Mouse (Mus musculus): ENCODE measurements at regions not wholly inside any gene's neighbourhood (a gene's known extent, or its start where the extent isn't known, plus 50 kb on each side); places are given as distances from the start of the nearest gene placed in this dataset.

DNA sequence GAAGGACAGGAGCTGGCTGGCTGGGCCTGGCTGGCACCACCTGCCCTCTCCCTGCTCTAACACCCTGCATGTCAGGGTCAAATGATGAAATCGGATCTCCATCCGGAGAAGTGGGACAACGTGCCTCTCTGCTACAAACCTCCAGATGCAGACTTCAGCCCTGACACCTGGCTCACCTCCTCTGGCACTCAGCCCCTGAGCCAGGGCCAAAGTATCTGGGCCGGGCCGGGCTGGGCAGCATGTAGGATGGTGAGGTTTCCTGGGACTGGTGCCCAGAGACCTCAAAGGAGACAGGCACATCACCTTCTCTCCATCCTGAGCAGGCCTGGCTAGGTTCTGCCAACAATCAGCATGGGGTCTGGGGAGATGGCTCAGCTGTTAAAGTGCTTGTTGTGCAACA, 113.5 kb downstream of the Tfcp2l1 start:
- DNase-seq = peak; percentile 29 to 38
- intact Hi-C loops (cut with DNase I) = no loop called here

DNA sequence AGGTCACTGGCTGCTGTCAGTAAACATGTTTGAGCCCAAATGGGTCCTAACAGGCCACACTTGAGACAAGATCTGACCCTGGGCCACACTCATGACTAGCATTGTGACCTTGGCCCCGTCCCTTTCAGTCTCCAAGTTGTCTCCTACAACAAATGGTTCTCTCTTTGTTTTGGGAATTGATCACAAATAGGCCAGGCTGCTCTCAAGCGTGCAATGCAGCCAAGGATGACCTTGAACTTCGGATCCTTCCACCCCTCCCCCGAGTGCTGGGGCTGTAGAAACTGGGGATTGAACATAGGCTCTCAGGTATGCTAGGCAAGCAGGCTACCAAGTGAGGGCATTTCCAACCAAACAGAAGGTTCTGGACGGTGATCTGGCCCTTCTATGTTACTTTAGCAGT, 120.5 kb downstream of the Tfcp2l1 start:
- no peak for DNase-seq
- intact Hi-C loops (cut with DNase I) = no loop called here

DNA sequence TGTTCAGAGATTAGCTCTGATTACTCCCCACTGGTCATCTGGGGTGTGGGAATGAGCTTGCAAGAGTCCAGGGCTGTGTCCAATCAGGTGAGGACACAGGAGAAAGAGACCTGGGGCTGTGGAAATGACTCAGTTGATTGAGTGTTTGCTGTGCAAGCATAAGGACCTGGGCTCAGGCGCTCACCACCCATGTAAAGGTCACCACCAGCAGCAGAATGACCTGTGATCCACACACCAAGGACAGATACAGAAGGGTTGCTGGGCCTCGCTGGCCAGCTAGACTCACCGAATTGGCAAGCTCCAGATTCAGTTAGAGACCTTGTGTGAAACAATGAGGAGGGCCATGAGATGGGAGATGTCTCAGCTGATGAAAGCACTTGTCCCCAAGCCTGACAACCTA, 125.1 kb downstream of the Tfcp2l1 start:
- no peak for DNase-seq
- intact Hi-C loops (cut with DNase I) = loop anchor here (10.0 kb wide), 1 partner anchor 438 kb away; the partner anchor contains the start of gene Tsn

DNA sequence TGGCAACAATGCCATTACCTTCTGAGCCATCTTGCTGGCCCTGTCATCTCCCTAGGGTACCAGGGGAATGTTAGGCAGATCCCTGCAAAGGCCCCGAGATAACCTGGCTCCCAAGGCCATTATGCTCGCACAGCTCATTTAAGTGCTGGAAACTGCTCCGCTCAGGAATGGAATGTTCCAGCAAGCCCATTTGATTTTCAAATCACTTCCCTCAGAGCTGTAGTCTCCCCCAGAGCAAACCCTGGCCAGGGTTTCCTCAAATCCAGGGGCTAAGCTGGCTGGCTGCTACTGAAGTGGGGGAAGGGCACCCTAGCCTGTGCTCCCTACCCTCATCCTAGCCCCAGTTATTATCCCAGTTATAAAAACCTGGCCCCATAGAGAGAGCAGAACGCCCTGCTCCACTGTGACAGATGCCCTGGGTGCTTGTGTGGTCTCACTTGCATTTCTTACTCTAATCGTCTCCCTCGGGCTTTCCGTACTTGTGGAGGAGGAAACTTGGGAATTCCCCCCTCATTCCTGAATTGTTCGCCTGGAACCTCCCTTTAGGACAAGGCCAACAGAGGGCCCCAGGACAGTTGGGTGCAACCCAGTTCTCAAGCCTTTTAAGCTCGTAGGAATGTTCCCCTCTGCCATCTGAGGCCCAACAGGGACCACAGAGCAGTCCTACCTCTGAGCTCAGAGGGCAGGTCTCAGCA, 128.6 kb downstream of the Tfcp2l1 start:
- intact Hi-C loops (cut with DNase I) = loop anchor here (5.0 to 10.0 kb wide), 2 partner anchors 249 to 442 kb away; partner anchors contain the start of gene Tsn
- DNase-seq = no peak

DNA sequence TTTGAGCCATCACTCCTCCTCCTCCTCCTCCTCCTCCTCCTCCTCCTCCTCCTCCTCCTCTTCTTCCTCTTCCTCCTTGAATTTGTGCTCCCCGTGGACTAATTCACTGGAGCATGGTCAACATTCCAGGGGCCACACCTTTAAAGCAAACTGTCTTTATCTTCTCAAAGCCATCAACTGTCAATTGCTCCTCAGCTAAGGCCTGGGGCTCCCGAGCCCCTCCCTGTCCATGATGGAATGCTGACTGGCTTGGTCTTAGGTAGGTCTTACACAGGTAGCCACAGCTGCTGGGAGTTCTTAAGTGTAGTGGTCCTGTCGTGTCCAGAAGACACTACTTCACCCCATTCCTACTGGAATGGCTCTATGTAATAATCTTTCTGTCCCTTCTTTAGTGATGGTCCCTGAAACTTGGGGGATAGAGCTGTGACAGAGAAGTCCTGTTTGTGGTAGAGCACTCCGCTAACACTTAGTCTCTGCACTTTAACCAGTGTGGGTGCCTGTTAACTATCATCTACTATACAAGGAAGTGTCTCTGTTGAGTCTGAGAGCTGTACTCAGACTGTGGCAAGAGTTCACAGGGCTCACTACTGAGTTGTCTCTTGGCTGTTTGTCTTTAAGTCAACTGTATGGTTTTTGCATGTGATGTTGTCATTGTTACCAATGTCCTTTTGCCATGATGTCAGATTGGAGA, 129.7 kb downstream of the Tfcp2l1 start:
- no peak for DNase-seq
- intact Hi-C loops (cut with DNase I) = loop anchor here (2.0 to 10.0 kb wide), 3 partner anchors 189 to 443 kb away; partner anchors contain the start of gene Tsn

DNA sequence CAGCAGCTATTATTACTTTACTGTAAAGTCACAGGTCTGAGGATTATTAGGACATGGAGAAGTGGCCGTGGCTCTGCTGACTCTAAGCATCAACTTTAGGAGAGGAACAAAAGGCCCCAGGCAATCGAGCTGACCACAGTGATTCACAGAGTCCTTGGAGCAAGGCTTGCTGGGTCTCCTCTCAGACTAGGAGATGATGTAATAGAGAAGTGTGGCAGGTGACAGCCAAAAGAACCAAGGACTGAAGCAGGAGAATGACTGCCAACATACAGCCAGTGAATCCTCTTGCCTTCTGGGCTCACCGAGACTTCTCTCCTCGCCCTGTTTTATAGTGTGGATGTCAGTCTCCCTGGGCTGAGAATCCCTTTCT, 130.3 kb downstream of the Tfcp2l1 start:
- intact Hi-C loops (cut with DNase I) = loop anchor here (2.0 to 10.0 kb wide), 3 partner anchors 189 to 443 kb away; partner anchors contain the start of gene Tsn

DNA sequence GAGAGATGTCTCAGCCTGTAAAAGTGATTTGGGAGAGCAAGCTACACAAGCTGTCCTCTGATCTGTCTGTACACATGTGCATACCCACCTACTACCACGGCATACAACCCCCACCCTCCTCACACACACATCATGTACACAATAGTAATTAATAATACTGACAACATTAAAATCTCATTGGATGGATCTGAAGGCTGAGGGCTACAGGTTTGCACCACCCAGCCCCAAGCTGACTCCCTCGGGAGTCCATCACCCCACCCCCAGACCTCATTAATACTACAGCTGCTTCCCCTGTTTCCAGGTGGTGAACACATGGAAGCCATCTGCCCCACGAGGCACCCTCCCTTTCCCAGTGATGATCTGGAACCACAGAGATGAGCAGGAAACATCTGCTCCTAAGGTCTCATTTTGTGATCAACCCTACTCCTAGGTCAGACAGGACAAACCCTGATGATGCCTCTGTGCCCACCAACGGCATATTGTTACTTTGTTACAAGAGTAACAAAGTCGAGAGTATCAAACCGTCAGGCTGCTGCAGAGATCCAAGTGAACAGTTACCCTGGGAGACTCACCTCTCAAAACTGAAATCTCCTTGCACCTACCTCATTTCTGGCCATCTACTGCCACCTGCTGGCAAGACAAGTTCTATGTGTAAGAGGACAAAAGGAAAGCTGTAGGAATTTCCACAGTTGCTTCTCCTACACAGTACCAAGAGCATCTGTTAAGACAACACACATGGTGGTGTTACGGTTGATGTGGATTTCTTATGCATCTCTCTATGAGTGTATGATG, 131.6 kb downstream of the Tfcp2l1 start:
- DNase-seq = peak; percentile 36 to 66
- intact Hi-C loops (cut with DNase I) = loop anchor here (2.0 to 10.0 kb wide), 3 partner anchors 191 to 445 kb away; partner anchors contain the start of gene Tsn

More for the DNA sequence above, 130.3 kb downstream of the Tfcp2l1 start:
- no peak for DNase-seq

DNA sequence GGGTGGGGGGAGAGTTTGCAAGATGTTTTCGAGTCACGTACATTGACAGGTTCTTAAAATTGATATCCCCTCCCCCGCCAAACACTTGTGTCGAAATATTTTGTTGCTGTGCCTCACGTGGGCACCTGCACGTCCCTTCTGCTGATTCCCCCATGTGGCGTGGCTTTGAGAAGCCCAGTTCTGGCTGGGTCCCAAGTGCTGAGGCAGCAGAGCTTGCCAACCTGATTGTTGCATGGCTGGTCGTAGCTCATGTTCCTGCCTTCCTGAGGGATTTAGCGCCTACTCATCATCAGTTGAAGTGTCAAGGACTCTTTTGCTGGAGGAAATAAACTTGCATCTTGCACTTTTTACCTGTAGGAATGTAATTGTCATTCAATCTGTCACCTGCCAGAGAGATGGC, 137.8 kb downstream of the Tfcp2l1 start:
- no peak for DNase-seq
- intact Hi-C loops (cut with DNase I) = no loop called here

DNA sequence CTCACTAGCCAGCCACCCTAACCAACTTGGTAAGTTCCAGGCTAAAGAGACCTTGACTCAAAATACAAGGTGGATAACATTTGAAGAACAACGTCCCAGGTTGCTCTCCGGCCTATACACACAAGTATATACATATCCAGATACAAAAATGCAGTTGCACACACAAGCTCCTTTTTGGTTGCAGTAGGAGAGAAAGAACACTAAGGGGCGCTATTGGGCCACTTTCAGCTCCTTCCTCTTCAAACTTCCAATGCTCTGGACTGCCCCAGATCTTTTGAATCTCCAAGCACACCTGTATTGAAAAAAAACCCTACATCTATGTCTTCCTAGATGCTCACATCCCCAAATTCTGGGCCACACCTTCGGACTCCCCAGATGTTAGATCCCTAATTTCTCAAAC, 141.1 kb downstream of the Tfcp2l1 start:
- intact Hi-C loops (cut with DNase I) = loop anchor here (1.0 kb wide), 1 partner anchor 314 kb away; no protein-coding TSS in a partner anchor
- no peak for DNase-seq

DNA sequence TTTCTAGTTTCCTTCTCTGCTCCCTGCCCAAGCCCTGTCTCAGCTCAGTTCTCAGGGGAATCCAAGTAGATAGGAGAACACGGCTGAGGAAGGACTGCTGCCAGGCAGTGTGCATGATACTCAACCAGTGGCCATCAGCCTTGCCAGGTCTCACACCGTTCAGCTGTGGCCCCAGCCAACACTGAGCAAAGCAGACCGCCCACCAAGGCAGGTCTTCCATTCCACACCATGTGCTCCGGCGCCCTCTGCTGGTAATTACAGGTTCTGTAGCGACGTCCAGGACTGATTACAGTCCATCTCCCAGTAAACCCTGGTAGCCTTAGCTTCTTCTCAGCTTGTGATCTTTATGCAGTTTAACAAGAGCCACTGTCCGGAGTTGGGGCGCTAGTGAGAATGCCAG, 144.5 kb downstream of the Tfcp2l1 start:
- peak; percentile 65 to 66 for DNase-seq
- intact Hi-C loops (cut with DNase I) = no loop called here

DNA sequence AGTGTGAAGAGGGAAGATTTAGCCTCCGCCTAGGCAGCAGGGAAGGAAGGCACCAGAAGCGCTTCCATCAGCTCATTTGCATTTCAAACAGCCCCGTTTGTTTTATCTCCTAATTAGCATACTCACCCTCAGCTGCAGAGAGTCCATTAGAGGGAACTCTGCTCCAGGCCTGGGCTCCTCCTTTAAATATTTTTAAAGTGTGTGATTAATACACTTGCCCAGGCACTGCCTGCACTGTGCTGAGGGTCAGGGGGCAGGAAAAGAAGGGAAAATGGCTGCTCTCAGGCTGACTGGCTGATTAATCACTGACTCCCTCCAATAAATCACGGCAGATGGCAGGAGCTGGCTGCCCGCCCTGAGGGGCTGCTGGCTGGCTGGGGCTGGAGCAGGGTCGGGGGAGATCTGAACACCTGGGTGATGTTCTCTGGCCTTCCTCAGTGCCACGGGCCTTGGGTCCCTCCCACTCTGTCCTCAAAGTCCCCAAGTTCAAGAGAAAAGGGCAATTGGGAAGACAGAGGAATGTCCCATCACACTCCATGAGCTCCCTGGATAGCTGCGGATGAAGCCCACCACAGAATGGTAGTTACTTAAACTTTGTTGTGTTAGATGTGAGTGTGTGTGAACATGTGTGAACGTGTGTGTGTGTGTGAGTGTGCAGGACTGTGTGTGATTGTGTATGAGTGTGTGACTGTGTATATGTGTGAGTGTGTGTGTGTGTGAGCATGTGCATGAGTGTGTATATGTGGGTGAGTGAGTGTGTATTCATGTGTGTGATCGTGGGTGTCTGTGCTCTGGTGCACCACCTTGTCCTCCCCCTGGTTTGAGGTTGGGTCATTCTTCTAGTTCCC, 149.1 kb downstream of the Tfcp2l1 start:
- no peak for DNase-seq
- intact Hi-C loops (cut with DNase I) = no loop called here
